Mouse (Mus musculus) hindbrain, embryonic 16.5 days (tissue): ENCODE data around the gene Pou6f2. TPM values are rescaled to one million over a fixed set of nuclear protein-coding genes. Genes with fewer than 3 reads are reported as not detected.

Experiments
- ATAC-seq: fragments of 200-750 bp; cut with Nextera tagmentation; 2 replicates; pipeline ENCODE4 v1.8.0; 2017; ENCODE audit warnings: moderate TSS enrichment, moderate library complexity
- H3K27ac ChIP-seq: fragments of 300-500 bp; sonication (generic); 2 replicates; pipeline ENCODE4 v1.5.1; 2014; ENCODE audit warnings: low read depth, mild to moderate bottlenecking, control low read depth, low read length, moderate library complexity
- H3K27me3 ChIP-seq: fragments of 300-500 bp; sonication (generic); replicated peaks from 2 replicates; pipeline ENCODE4 v1.6.1; 2014; ENCODE audit warnings: low read length; ENCODE audit not compliant: control insufficient read depth, insufficient read depth
- H3K36me3 ChIP-seq: fragments of 300-500 bp; sonication (generic); 2 replicates; pipeline ENCODE4 v1.6.1; 2014; ENCODE audit warnings: mild to moderate bottlenecking, low read length, moderate library complexity, mixed read lengths; ENCODE audit not compliant: control insufficient read depth, insufficient read depth
- H3K4me1 ChIP-seq: fragments of 300-500 bp; sonication (generic); 2 replicates; pipeline ENCODE4 v1.6.1; 2014; ENCODE audit warnings: low read depth, low read length; ENCODE audit not compliant: control insufficient read depth, insufficient read depth
- H3K4me2 ChIP-seq: fragments of 300-500 bp; sonication (generic); 2 replicates; pipeline ENCODE4 v1.6.1; 2014; ENCODE audit warnings: mild to moderate bottlenecking, low read length, control low read depth, moderate library complexity
- H3K4me3 ChIP-seq: fragments of 300-500 bp; sonication (generic); 2 replicates; pipeline ENCODE4 v1.5.1; 2014; ENCODE audit warnings: mild to moderate bottlenecking, low read length, control low read depth, moderate library complexity
- H3K9ac ChIP-seq: fragments of 300-500 bp; sonication (generic); 2 replicates; pipeline ENCODE4 v1.6.1; 2014; ENCODE audit warnings: low read depth, mild to moderate bottlenecking, control low read depth, low read length, moderate library complexity
- H3K9me3 ChIP-seq: fragments of 300-500 bp; sonication (generic); 2 replicates; pipeline ENCODE4 v1.6.1; 2014; ENCODE audit warnings: mild to moderate bottlenecking, low read length, moderate library complexity; ENCODE audit not compliant: control insufficient read depth
- WGBS: fragments of 180-500 bp; shearing (Covaris S2); extraction: QIAGEN DNeasy Blood & Tissue Kit; methylation state at CpG from one replicate; pipeline ENCODE4 v1.1.7; 2014; 5-methylcytosine and 5-hydroxymethylcytosine counted together
- polyA plus RNA-seq: library from polyadenylated mRNA; unstranded; fragments of >200 nt; fragmentation: Nextera tagmentation; extraction: Ambion mirVana; gene quantifications from 2 replicates; pipeline ENCODE4 v1.2.1, GENCODE M21; 2015

The Pou6f2 gene
- polyA plus RNA-seq, 1 experiment from 2014 or later, result 9.7 TPM

GRCm38 (mm10) chr13:18164182-18164581 is 233.3 kb downstream of the Pou6f2 start:
- Histone ChIP-seq H3K9me3 (no peaks in the 10 kb centered on the region), H3K4me2 (no peak overlapping the region), H3K27ac (no peak overlapping the region), H3K27me3 (no peaks in the 10 kb centered on the region), H3K36me3 (no peaks in the 10 kb centered on the region), H3K4me1 (no peaks in the 10 kb centered on the region), H3K9ac (no peak overlapping the region), H3K4me3 (no peak overlapping the region)
- 96% methylated on average over 1 of the region's 1 CpGs for WGBS
- no peak for ATAC-seq

DNA sequence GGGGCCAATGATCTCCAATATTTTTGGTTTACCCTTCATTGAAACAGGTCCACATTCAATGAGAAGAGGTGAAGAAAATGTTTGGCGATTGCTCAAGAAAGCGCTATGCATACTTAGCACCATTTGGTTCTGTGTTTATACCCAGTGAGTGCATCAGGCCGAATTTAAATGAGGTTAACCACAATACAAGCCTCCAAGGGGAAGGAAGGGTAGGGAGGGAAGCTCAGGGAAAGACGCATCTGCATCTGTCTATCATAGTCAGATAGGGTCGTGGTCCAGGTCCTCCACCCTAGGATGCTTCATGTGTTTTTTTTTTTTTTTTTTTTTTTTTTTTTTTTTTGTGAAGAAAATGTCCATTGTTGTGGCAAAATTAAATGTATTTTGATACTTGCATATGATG is 236.9 kb downstream of the Pou6f2 start:
- Histone ChIP-seq H3K9ac (no peak overlapping the region), H3K36me3 (no peaks in the 10 kb centered on the region), H3K27ac (no peak overlapping the region), H3K27me3 (no peaks in the 10 kb centered on the region), H3K4me1 (no peaks in the 10 kb centered on the region), H3K4me2 (no peak overlapping the region), H3K4me3 (no peak overlapping the region), H3K9me3 (no peaks in the 10 kb centered on the region)
- ATAC-seq, result no peak
- 61% methylated on average over 5 of the region's 5 CpGs for WGBS

DNA sequence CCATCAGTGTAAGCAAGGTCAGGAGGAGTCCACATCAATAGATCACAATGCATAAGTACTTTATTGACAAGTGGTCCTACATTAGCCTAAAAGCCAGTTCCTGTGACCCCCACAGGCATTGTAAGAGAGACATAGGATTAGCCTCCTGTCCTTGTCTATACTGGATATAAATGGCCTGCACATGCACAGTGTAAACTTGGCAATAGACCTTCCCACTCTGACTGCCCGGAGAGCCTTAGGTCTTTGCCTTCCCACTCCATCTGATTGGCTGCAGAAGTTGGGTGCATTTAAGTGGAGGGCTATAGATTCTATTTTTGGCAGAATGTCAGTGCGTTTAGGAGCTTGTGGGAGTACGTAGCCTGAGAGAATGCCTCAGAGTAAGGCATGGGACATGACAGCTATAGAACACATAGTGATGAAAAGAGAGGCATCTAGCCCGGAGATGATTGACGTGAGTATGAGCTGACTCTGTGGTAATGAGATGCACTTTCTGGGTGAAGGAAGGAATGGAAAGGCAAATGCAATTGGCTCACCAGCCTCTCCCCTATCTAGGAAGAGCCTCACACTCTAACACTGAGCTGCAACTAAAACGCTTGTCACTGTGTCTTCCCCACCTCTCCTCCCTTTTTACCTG is 243.4 kb downstream of the Pou6f2 start:
- no peak overlapping the region for H3K4me2 ChIP-seq
- H3K4me3 ChIP-seq, result no peak overlapping the region
- 82% methylated on average over 6 of the region's 6 CpGs for WGBS
- peak; percentile 56; the same call in 1 of the 2 replicates for ATAC-seq
- no peaks in the 10 kb centered on the region for H3K9me3 ChIP-seq
- H3K27me3 ChIP-seq, result no peaks in the 10 kb centered on the region
- H3K9ac ChIP-seq, result no peak overlapping the region
- no peak overlapping the region for H3K27ac ChIP-seq
- H3K36me3 ChIP-seq, result no peaks in the 10 kb centered on the region
- no peaks in the 10 kb centered on the region for H3K4me1 ChIP-seq

- Histone ChIP-seq H3K4me3 (no peak overlapping the region), H3K27me3 (no peaks in the 10 kb centered on the region), H3K4me1 (no peaks in the 10 kb centered on the region), H3K4me2 (no peak overlapping the region), H3K9ac (no peak overlapping the region), H3K36me3 (no peaks in the 10 kb centered on the region), H3K27ac (no peak overlapping the region), H3K9me3 (no peaks in the 10 kb centered on the region)
- WGBS, result 68% methylated on average over 2 of the region's 2 CpGs
- no peak for ATAC-seq
Observed at GRCm38 (mm10) chr13:18133646-18134045, 263.8 kb downstream of the Pou6f2 start.

DNA sequence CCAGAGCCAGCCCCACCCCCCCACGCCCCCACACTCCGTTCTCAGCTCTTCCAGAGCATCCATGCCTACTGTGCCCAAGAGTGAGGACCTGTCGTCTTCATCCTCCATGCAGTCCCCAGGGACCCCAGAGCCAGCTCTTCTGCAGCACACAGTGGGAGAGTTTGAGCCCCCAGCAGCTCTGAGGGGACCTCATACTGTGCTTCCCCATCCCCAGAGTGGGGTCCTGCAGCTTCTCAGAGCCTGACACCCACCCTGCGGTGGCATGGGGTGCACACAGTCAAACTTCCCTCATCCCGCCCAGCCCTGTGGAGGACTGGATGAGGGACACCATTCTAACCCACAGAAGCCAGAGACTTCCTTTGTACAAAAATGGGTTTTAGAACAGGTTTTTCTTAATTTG is 264.3 kb downstream of the Pou6f2 start:
- Histone ChIP-seq H3K27me3 (no peaks in the 10 kb centered on the region), H3K9ac (no peak overlapping the region), H3K4me1 (no peaks in the 10 kb centered on the region), H3K9me3 (no peaks in the 10 kb centered on the region), H3K36me3 (no peaks in the 10 kb centered on the region), H3K4me3 (no peak overlapping the region), H3K27ac (no peak overlapping the region), H3K4me2 (no peak overlapping the region)
- WGBS, result 59% methylated on average over 5 of the region's 5 CpGs
- peak; percentile 51; the same call in 1 of the 2 replicates for ATAC-seq

DNA sequence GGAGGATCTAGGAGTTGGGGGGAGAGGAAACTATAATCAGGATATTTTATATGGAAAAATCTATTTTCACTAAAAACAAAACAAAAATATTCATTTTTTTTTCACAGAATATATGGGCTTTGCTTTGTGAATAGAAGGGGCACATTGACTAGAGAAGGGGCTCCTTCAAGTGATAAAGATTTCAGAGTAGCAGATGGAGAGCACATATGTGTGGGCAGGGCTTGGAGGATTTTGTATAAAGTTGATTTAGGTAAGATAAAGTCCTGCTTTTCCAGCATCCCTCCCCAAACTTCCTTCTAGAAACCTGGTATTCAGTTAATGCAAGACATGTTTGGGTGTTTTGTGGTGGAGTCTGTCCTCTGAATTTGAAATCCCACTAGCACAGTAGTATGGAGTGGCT is 266.2 kb downstream of the Pou6f2 start:
- no peaks in the 10 kb centered on the region for H3K36me3 ChIP-seq
- no peaks in the 10 kb centered on the region for H3K9me3 ChIP-seq
- H3K9ac ChIP-seq, result no peak overlapping the region
- no peak for ATAC-seq
- no peak overlapping the region for H3K4me2 ChIP-seq
- no peaks in the 10 kb centered on the region for H3K27me3 ChIP-seq
- no peak overlapping the region for H3K27ac ChIP-seq
- no peak overlapping the region for H3K4me3 ChIP-seq
- H3K4me1 ChIP-seq, result no peaks in the 10 kb centered on the region

- Histone ChIP-seq H3K27ac (no peak overlapping the region), H3K9ac (no peak overlapping the region), H3K4me2 (no peak overlapping the region), H3K36me3 (no peaks in the 10 kb centered on the region), H3K27me3 (no peaks in the 10 kb centered on the region), H3K4me1 (no peaks in the 10 kb centered on the region), H3K9me3 (no peaks in the 10 kb centered on the region), H3K4me3 (no peak overlapping the region)
- WGBS, result 16% methylated on average over 5 of the region's 5 CpGs
- ATAC-seq, result no peak
Observed at GRCm38 (mm10) chr13:18129697-18130096, 267.8 kb downstream of the Pou6f2 start.

GRCm38 (mm10) chr13:18128826-18129225 is 268.7 kb downstream of the Pou6f2 start:
- H3K4me3 ChIP-seq, result no peak overlapping the region
- no peak overlapping the region for H3K27ac ChIP-seq
- no peaks in the 10 kb centered on the region for H3K9me3 ChIP-seq
- no peaks in the 10 kb centered on the region for H3K36me3 ChIP-seq
- WGBS, result 91% methylated on average over 11 of the region's 11 CpGs
- no peaks in the 10 kb centered on the region for H3K27me3 ChIP-seq
- no peak overlapping the region for H3K4me2 ChIP-seq
- no peak overlapping the region for H3K9ac ChIP-seq
- no peaks in the 10 kb centered on the region for H3K4me1 ChIP-seq
- ATAC-seq, result no peak

GRCm38 (mm10) chr13:18128053-18128452 is 269.4 kb downstream of the Pou6f2 start:
- 37% methylated on average over 4 of the region's 4 CpGs for WGBS
- H3K4me3 ChIP-seq, result no peak overlapping the region

DNA sequence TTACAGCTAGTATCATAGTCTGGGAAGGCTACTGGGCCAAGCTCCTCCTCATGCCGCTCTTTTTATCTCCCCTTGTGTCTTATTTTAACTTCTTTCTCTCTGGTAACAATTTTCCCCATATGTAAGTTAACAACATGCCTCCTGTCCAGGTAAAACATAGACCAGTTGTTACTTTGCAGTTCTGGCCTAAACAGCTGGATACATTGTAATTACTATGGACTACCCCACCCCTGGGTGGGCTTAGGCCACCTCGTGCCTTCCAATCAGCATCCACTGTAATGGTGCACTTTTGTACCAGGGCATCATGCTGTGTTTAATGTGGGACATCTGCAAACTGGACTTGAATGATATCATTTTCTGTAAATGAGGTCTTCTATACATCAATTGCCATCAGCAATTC is 271.4 kb downstream of the Pou6f2 start:
- Histone ChIP-seq H3K36me3 (no peaks in the 10 kb centered on the region), H3K4me2 (no peak overlapping the region), H3K4me3 (no peak overlapping the region), H3K9me3 (no peaks in the 10 kb centered on the region), H3K27me3 (no peaks in the 10 kb centered on the region), H3K4me1 (no peaks in the 10 kb centered on the region), H3K9ac (no peak overlapping the region), H3K27ac (no peak overlapping the region)
- WGBS, result 54% methylated on average over 2 of the region's 2 CpGs
- ATAC-seq, result no peak

More at GRCm38 (mm10) chr13:18128053-18128452, 269.4 kb downstream of the Pou6f2 start:
- no peak overlapping the region for H3K9ac ChIP-seq
- no peak overlapping the region for H3K4me2 ChIP-seq
- no peaks in the 10 kb centered on the region for H3K27me3 ChIP-seq
- no peaks in the 10 kb centered on the region for H3K9me3 ChIP-seq
- no peak overlapping the region for H3K27ac ChIP-seq
- no peak for ATAC-seq
- H3K4me1 ChIP-seq, result no peaks in the 10 kb centered on the region
- no peaks in the 10 kb centered on the region for H3K36me3 ChIP-seq
